Mouse (Mus musculus): ENCODE data around the gene S1pr2. TPM values are rescaled to one million over a fixed set of nuclear protein-coding genes. Genes with fewer than 3 reads are reported as not detected.
"Not testable (repeated sequence)": the region's sequence is repeated elsewhere in the genome, so short reads cannot be mapped to it uniquely, and the experiment has no call there.

Gene S1pr2
- total RNA-seq, 1 experiment from 2014 or later, result 3.5 TPM

GRCm38 (mm10) chr9:21002627-21003551 is 26.3 kb upstream of the S1pr2 start, which contains the start of gene Mrpl4:
Gene Mrpl4, plus strand, starts transcription at chr9:21002738.
- ATAC-seq (replicated peaks; ENCODE audit: insufficient number of reproducible peaks, low FRiP score, low TSS enrichment, poor library complexity, severe bottlenecking), result peak; percentile 83

- ATAC-seq (replicated peaks; ENCODE audit: insufficient number of reproducible peaks, low FRiP score, low TSS enrichment, poor library complexity, severe bottlenecking), result no peak
Observed at GRCm38 (mm10) chr9:21002270-21002626, 25.7 kb upstream of the S1pr2 start.

DNA sequence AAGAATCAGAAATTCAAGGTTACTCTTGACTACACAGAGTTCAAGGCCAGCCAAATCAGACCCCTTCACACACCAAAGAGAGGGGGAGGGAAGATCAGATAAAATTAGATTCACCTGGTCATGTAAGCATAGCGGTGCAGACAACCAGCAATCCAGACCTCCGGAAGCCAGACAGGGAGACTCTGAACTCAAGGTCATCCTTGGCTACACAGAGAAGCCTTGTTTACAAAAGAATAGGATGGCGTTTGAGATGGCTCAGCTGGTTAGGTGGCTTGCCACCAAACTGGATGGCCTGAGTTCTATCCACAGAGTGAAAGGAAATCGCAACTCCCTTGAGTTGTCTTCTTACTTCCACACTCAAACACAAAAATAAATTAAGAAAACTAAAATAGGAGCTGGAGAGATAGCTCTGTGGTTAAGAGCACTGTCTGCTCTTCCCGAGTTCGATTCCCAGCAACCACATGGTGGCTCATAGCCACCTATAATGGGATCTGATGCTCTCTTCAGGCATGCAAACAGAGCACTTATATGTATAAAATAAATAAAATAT is 25.1 kb upstream of the S1pr2 start:
- ATAC-seq (replicated peaks; ENCODE audit: insufficient number of reproducible peaks, low FRiP score, low TSS enrichment, poor library complexity, severe bottlenecking), result no peak

DNA sequence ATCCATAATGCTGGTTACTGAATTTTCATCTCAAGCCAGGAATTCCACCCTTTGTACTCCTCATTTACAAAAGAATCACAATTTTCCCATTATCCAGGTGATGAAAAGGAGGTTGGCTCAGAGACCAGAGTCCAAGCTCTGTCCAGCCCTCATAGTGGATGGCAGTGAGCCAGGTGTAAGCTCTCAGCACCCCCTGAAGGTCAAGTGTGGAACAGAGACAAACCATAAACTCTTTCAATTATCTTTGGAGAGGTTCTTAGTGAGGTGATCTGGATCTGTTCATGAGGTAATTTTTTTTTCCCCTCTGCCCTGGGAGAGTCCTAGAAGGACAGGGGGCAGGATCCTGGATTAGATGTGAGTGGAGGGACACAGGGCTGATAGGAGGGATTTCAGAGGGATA is 24.2 kb upstream of the S1pr2 start:
- no peak for ATAC-seq (replicated peaks; ENCODE audit: insufficient number of reproducible peaks, low FRiP score, low TSS enrichment, poor library complexity, severe bottlenecking)

GRCm38 (mm10) chr9:20998337-20998736 is 21.8 kb upstream of the S1pr2 start:
- ATAC-seq (replicated peaks; ENCODE audit: insufficient number of reproducible peaks, low FRiP score, low TSS enrichment, poor library complexity, severe bottlenecking), result not testable (repeated sequence)

GRCm38 (mm10) chr9:20997065-20997464 is 20.5 kb upstream of the S1pr2 start:
- peak; percentile 54 for ATAC-seq (replicated peaks; ENCODE audit: insufficient number of reproducible peaks, low FRiP score, low TSS enrichment, poor library complexity, severe bottlenecking)

DNA sequence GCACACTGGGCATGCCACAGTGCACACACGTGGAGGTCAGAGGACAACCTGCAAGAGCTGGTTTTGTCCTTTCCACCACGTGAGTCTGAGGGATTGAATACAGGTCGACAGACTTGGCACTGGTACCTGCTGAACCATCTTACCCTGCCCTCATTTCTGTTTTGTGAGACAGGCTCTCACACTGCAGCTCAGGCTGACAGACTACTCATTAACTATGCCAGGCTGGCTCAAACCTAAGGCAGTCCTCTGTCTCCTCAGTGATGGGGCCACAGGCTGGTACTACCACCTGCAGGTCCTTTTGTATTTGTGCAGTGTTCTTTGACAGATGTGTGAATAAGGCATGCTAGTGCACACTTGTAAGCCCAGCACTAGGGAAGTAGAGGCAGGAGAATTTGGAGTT is 18.5 kb upstream of the S1pr2 start:
- no peak for ATAC-seq (replicated peaks; ENCODE audit: insufficient number of reproducible peaks, low FRiP score, low TSS enrichment, poor library complexity, severe bottlenecking)

GRCm38 (mm10) chr9:20993165-20993898 is 16.8 kb upstream of the S1pr2 start:
- ATAC-seq (replicated peaks; ENCODE audit: insufficient number of reproducible peaks, low FRiP score, low TSS enrichment, poor library complexity, severe bottlenecking), result no peak

DNA sequence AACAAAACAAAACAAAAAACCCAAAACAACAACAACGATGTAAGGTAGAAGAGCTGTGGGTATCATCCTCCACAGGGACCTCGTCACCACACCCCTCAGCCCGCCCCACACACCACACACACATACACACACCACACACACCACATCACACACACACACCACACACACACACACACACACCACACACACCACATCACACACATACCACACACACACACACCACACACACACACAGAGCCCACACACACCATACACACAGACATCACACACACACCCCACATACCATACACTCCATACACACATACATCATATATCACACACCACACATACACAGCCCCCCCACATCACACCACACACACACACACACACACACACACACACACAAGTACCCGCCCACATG is 15.0 kb upstream of the S1pr2 start:
- no peak for ATAC-seq (replicated peaks; ENCODE audit: insufficient number of reproducible peaks, low FRiP score, low TSS enrichment, poor library complexity, severe bottlenecking)

GRCm38 (mm10) chr9:20990861-20991260 is 14.3 kb upstream of the S1pr2 start:
- ATAC-seq (replicated peaks; ENCODE audit: insufficient number of reproducible peaks, low FRiP score, low TSS enrichment, poor library complexity, severe bottlenecking), result no peak

GRCm38 (mm10) chr9:20987953-20988352 is 11.4 kb upstream of the S1pr2 start:
- ATAC-seq (replicated peaks; ENCODE audit: insufficient number of reproducible peaks, low FRiP score, low TSS enrichment, poor library complexity, severe bottlenecking), result no peak

GRCm38 (mm10) chr9:20986952-20987686 is 10.5 kb upstream of the S1pr2 start:
- no peak for ATAC-seq (replicated peaks; ENCODE audit: insufficient number of reproducible peaks, low FRiP score, low TSS enrichment, poor library complexity, severe bottlenecking)

DNA sequence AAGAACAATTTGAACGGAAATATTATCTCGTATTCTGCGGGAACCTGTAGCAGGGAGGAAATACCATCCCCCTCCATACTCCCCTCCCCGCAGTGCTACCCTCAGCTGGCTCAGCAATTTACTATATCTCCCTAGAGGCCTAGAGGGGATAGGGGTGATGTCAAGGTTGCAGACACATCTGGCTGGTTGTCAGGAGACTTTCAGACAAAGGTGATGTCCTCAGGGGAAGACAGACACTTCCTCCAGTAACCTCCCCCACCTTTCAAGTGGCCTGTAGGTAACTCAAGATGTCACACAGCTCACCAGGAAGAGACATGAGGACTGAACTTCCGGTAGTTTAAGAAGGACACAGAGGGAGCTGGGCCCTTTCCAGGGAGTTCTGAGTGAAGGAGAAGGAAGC is 6.6 kb upstream of the S1pr2 start:
- ATAC-seq (replicated peaks; ENCODE audit: insufficient number of reproducible peaks, low FRiP score, low TSS enrichment, poor library complexity, severe bottlenecking), result no peak

GRCm38 (mm10) chr9:20982171-20982570 is 5.6 kb upstream of the S1pr2 start:
- no peak for ATAC-seq (replicated peaks; ENCODE audit: insufficient number of reproducible peaks, low FRiP score, low TSS enrichment, poor library complexity, severe bottlenecking)

GRCm38 (mm10) chr9:20979769-20980168 is 3.2 kb upstream of the S1pr2 start:
- no peak for ATAC-seq (replicated peaks; ENCODE audit: insufficient number of reproducible peaks, low FRiP score, low TSS enrichment, poor library complexity, severe bottlenecking)

- ATAC-seq (replicated peaks; ENCODE audit: insufficient number of reproducible peaks, low FRiP score, low TSS enrichment, poor library complexity, severe bottlenecking), result no peak
Observed at GRCm38 (mm10) chr9:20979181-20979580, 2.6 kb upstream of the S1pr2 start.

GRCm38 (mm10) chr9:20978409-20979095 is 2.0 kb upstream of the S1pr2 start:
- no peak for ATAC-seq (replicated peaks; ENCODE audit: insufficient number of reproducible peaks, low FRiP score, low TSS enrichment, poor library complexity, severe bottlenecking)

DNA sequence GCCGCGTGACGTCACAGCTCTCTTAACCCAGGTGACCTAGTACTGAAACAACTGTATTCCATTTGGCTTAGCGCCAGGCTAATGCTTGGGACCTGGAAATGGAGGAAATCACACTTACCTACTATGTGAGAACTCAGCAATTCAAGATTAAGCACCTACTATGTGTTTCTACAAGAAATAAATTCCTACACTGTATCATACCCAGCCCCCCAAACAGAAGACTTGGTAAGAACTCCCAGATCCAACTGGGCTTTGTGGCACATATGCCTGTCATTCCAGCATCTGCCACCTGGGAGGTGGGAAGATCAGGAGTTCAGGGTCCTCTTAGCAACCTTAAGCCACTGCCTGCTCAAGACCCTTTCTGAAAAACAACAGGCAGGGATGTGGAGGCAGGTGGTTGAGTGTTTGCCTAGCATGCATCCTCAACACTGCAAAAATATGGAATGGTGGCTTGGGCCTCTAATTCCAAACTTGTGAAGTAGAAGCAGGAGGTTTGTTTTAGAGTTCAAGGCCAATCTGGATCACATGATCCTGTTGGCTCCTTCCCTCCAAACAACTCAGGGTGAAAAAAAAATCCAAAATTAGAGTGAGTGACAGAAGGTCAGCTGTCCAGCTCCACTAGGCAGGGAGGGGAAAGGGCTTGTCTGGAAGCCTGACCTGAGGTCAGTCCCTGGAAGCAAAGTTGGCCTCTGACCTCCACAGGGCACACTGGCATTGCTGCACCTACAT is 544 bp upstream of the S1pr2 start:
- no peak for ATAC-seq (replicated peaks; ENCODE audit: insufficient number of reproducible peaks, low FRiP score, low TSS enrichment, poor library complexity, severe bottlenecking)

Measured in monocyte, adult 5-6 weeks (primary cell).